Mouse (Mus musculus) CD8-positive naive resting alpha-beta T cell, adult 2 months (primary cell): Measurements from ENCODE around the gene Plekha7.
"Not testable (repeated sequence)": the region's sequence is repeated elsewhere in the genome, so short reads cannot be mapped to it uniquely, and the experiment has no call there.

ENCODE experiments used
- DNase-seq, 2 experiments: peaks; one replicate each; pipeline ENCODE4 v3.0.0; 2022; ENCODE audit warnings: low read depth in 2 of 2, low spot score in 2 of 2

Gene Plekha7

GRCm38 (mm10) chr7:116092710-116093465 is 215.3 kb downstream of the Plekha7 start:
- DNase-seq: peak; percentile 93

- DNase-seq: not testable (repeated sequence)
Observed at GRCm38 (mm10) chr7:116084366-116084765, 223.8 kb downstream of the Plekha7 start, which contains the start of gene Gm4353. TSS of gene Gm4353 (minus strand) at chr7:116084635.
